Comparison of ENCODE assay signal across 28 mouse cellular contexts in genomic region chr19:11486599-11486998, GRCm38 (mm10). TPM values are rescaled to one million over a fixed set of nuclear protein-coding genes. Genes with fewer than 3 reads are reported as not detected.
DNase-seq lines count a peak whose midpoint lies in the region; ATAC-seq and TF ChIP-seq lines count a peak whose summit lies in the region.
"Had no signal": no experiment of that assay in that cellular context is flagged by ENCODE, and none has a peak within 500 bp of the region (broad histone marks: within the 10 kb centered on the region; RNA-seq: fewer than 3 reads in every experiment).

No protein-coding gene starts in this region.

- peaks cover 8% of the 10 kb centered on the region; the same call in 1 of the 2 replicates for H3K4me1 ChIP-seq in spleen, adult 2 months (ENCODE audit: control insufficient read depth, insufficient read depth, insufficient read length)
- H3K4me1 ChIP-seq: forebrain, embryonic 10.5 days; forebrain, embryonic 13.5 days; heart, embryonic 15.5 days; hindbrain, embryonic 10.5 days; hindbrain, embryonic 13.5 days had no signal

- 77% methylated on average over 1 of the region's 1 CpGs for WGBS in spleen, adult 2 months

- H3K27me3 ChIP-seq in spleen, adult 2 months (ENCODE audit: control insufficient read depth, insufficient read depth, low read length) = no peaks in the 10 kb centered on the region
- H3K27me3 ChIP-seq: forebrain, embryonic 13.5 days; heart, embryonic 15.5 days; hindbrain, embryonic 13.5 days had no signal

- TF ChIP-seq CTCF in spleen, adult 2 months (IDR thresholded peaks at IDR 0.05; ENCODE audit: extremely low read depth, insufficient read depth, insufficient read length, insufficient replicate concordance) = no peak

- no peak for ATAC-seq in CD4-positive, CD25-positive, alpha-beta regulatory T cell, adult 4 months
- ATAC-seq: forebrain, embryonic 13.5 days; forebrain, embryonic 16.5 days; hindbrain, embryonic 16.5 days had no signal

- peak; percentile 65 for DNase-seq in CD4-positive, CD25-positive, alpha-beta regulatory T cell, adult 2 months (ENCODE audit: low read depth, low spot score)
- DNase-seq in spleen, adult 2 months (ENCODE audit: low read depth in 1 of 2, low spot score in 2 of 2) = no peak
- DNase-seq in spleen, postnatal 14 days (ENCODE audit: low spot score in 2 of 2) = no peak
- peak; percentile 68 for DNase-seq in naive thymus-derived CD4-positive, alpha-beta T cell, adult 2 months (ENCODE audit: low read depth)
- DNase-seq in gastrocnemius, postnatal 36 days = no peak
- no peak for DNase-seq in cerebellum, adult 9-10 months
- DNase-seq: adrenal gland, postnatal 10 days; adrenal gland, postnatal 36 days; cerebellum, adult 11 months; cerebellum, adult 8-10 months; cerebellum, postnatal 14 days; gastrocnemius, postnatal 10 days; heart, adult 11 months; heart, postnatal 10 days; heart, postnatal 36 days had no signal

- peak overlapping the region; percentile 59 for H3K4me3 ChIP-seq in spleen, adult 2 months (ENCODE audit: extremely low read depth, insufficient read depth, insufficient read length)
- H3K4me3 ChIP-seq: forebrain, embryonic 10.5 days; forebrain, embryonic 13.5 days; heart, embryonic 15.5 days; hindbrain, embryonic 10.5 days; hindbrain, embryonic 13.5 days had no signal

- H3K27ac ChIP-seq in spleen, adult 2 months (ENCODE audit: insufficient read depth, low read length) = peak overlapping the region; percentile 92
- H3K27ac ChIP-seq: forebrain, embryonic 10.5 days; forebrain, embryonic 13.5 days; heart, embryonic 15.5 days; hindbrain, embryonic 10.5 days; hindbrain, embryonic 13.5 days had no signal

- TF ChIP-seq POLR2A in spleen, adult 2 months (IDR thresholded peaks at IDR 0.05; ENCODE audit: low read depth, low read length) = peak; percentile 7; the same call in 1 of the 2 replicates

- peaks cover 2% of the 10 kb centered on the region; the same call in 1 of the 2 replicates for H3K36me3 ChIP-seq in spleen, adult 2 months (ENCODE audit: control insufficient read depth, insufficient read depth, low read length)
- H3K36me3 ChIP-seq: forebrain, embryonic 10.5 days; heart, embryonic 15.5 days; hindbrain, embryonic 10.5 days; hindbrain, embryonic 13.5 days had no signal

- intact Hi-C loops in gastrocnemius, postnatal 36 days (cut with DNase I) = no loop called here

RNA-seq across cellular contexts. Expression of gene Gm8369, which starts 0.9 kb away (rescaled TPM):
- 100 to 1,000 TPM; 420 to 532 TPM for polyA plus RNA-seq in CD4-positive, CD25-positive, alpha-beta regulatory T cell, adult 4 months (2017; shearing (Covaris generic))
- polyA plus RNA-seq in spleen, adult 2 months (2012; rRNA removed) = 35.9 and 38.1 TPM in 2 replicates
- total RNA-seq in gastrocnemius, postnatal 36 days (2021) = under 1 TPM in 1 of 2 experiments, not detected in 1; 0.39 TPM
- total RNA-seq: ES-E14; gastrocnemius, adult 18-20 months had no signal
- polyA plus RNA-seq: embryonic facial prominence, embryonic 11.5 days; embryonic facial prominence, embryonic 14.5 days; forebrain, embryonic 10.5 days; forebrain, embryonic 13.5 days; forebrain, embryonic 16.5 days; heart, embryonic 11.5 days; heart, embryonic 15.5 days; hindbrain, embryonic 10.5 days; hindbrain, embryonic 13.5 days; hindbrain, embryonic 16.5 days had no signal

RNA-seq across cellular contexts. Expression of gene Ms4a6c, which starts 17.4 kb away (rescaled TPM):
- 10 to 100 TPM; 13.4 to 20.1 TPM for polyA plus RNA-seq in CD4-positive, CD25-positive, alpha-beta regulatory T cell, adult 4 months (2017; shearing (Covaris generic))
- 8.9 and 12.2 TPM in 2 replicates for polyA plus RNA-seq in spleen, adult 2 months (2012; rRNA removed)
- 1 to 10 TPM; 1.3 to 2.3 TPM for total RNA-seq in gastrocnemius, postnatal 36 days (2021)
- total RNA-seq: ES-E14 had no signal

RNA-seq across cellular contexts. Expression of gene Ms4a6b, which starts 29.7 kb away (rescaled TPM):
- 1,000 to 10,000 TPM; 1,239 to 1,299 TPM for polyA plus RNA-seq in CD4-positive, CD25-positive, alpha-beta regulatory T cell, adult 4 months (2017; shearing (Covaris generic))
- polyA plus RNA-seq in spleen, adult 2 months (2012; rRNA removed) = 27.9 and 34.8 TPM in 2 replicates
- 1 to 10 TPM; 1.8 to 2.2 TPM for total RNA-seq in gastrocnemius, postnatal 36 days (2021)
- total RNA-seq: ES-E14 had no signal

RNA-seq across cellular contexts. Expression of gene Ms4a4b, which starts 43.2 kb away (rescaled TPM):
- polyA plus RNA-seq in CD4-positive, CD25-positive, alpha-beta regulatory T cell, adult 4 months (2017; shearing (Covaris generic)) = 1,000 to 10,000 TPM; 2,426 to 2,599 TPM
- 44.9 and 62.0 TPM in 2 replicates for polyA plus RNA-seq in spleen, adult 2 months (2012; rRNA removed)
- total RNA-seq in gastrocnemius, postnatal 36 days (2021) = not detected
- total RNA-seq: ES-E14; gastrocnemius, adult 18-20 months; gastrocnemius, postnatal 10 days had no signal
- polyA plus RNA-seq: embryonic facial prominence, embryonic 11.5 days; forebrain, embryonic 10.5 days; forebrain, embryonic 13.5 days; forebrain, embryonic 16.5 days; heart, embryonic 11.5 days; hindbrain, embryonic 10.5 days; hindbrain, embryonic 13.5 days; hindbrain, embryonic 16.5 days had no signal

RNA-seq across cellular contexts. Expression of gene Ms4a4d, which starts 50.0 kb away (rescaled TPM):
- 1 to 10 TPM; 3.9 to 6.3 TPM for polyA plus RNA-seq in CD4-positive, CD25-positive, alpha-beta regulatory T cell, adult 4 months (2017; shearing (Covaris generic))
- polyA plus RNA-seq in spleen, adult 2 months (2012; rRNA removed) = 8.6 and 10.2 TPM in 2 replicates
- total RNA-seq in gastrocnemius, postnatal 36 days (2021) = 1 to 10 TPM; 4.0 to 4.6 TPM
- polyA plus RNA-seq: forebrain, embryonic 13.5 days; forebrain, embryonic 16.5 days; hindbrain, embryonic 13.5 days; hindbrain, embryonic 16.5 days had no signal

Comparison
In these comparisons a context has a peak if more than half of its experiments do, and no peak if none do; other contexts are left out.
1. DNase-seq: peak in CD4-positive, CD25-positive, alpha-beta regulatory T cell, adult 2 months (single experiment) and naive thymus-derived CD4-positive, alpha-beta T cell, adult 2 months (single experiment); none in spleen, adult 2 months (0 of 2), spleen, postnatal 14 days (0 of 2), gastrocnemius, postnatal 36 days (0 of 2) and cerebellum, adult 9-10 months (single experiment).
2. RNA of gene Gm8369, which starts 0.9 kb away (polyA plus RNA-seq): 420 to 532 TPM in CD4-positive, CD25-positive, alpha-beta regulatory T cell, adult 4 months; 35.9 to 38.1 TPM in spleen, adult 2 months; every median in the first group is over 10 times any median in the second.
3. RNA of gene Ms4a6b, which starts 29.7 kb away (polyA plus RNA-seq): 1,239 to 1,299 TPM in CD4-positive, CD25-positive, alpha-beta regulatory T cell, adult 4 months; 27.9 to 34.8 TPM in spleen, adult 2 months; every median in the first group is over 10 times any median in the second.